Mouse (Mus musculus): ENCODE data around the gene N4bp3. TPM values are rescaled to one million over a fixed set of nuclear protein-coding genes. Genes with fewer than 3 reads are reported as not detected.
"Not testable (repeated sequence)": the region's sequence is repeated elsewhere in the genome, so short reads cannot be mapped to it uniquely, and the experiment has no call there.

Gene N4bp3
- polyA plus RNA-seq, 1 experiment from 2014 or later: 43.9 TPM

DNA sequence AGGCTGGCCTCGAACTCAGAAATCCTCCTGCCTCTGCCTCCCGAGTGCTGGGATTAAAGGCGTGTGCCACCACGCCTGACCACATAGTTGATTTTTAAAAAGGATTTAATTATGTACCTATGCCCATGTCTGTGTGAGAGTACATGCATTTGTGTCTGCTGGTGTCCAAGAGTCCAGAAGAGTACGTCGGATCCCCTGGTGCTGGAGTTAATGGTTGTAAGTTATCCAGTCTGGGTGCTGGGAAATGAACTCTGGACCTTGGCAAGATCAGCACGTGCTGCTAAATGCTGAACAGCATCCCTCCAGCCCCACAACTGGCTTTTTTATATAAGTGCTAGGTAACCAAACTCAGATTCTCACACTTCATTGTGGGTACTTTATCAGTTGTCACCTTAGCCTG lies 20.2 kb upstream of the N4bp3 start:
- Histone ChIP-seq H3K36me3 (ENCODE audit: insufficient read depth, low read length) (no peaks in the 10 kb centered on the region), H3K4me3 (ENCODE audit: low read depth, low read length) (no peak overlapping the region), H3K27ac (ENCODE audit: low read length) (no peak overlapping the region), H3K9ac (replicated peaks; ENCODE audit: low read depth) (no peak overlapping the region), H3K9me3 (ENCODE audit: low read length) (no peaks in the 10 kb centered on the region), H3K27me3 (replicated peaks; ENCODE audit: insufficient read depth, low read length) (no peaks in the 10 kb centered on the region), H3K4me2 (replicated peaks; ENCODE audit: low read depth, low read length) (no peak overlapping the region), H3K4me1 (ENCODE audit: insufficient read depth, low read depth, low read length) (no peaks in the 10 kb centered on the region)
- TF ChIP-seq EP300 (IDR thresholded peaks at IDR 0.05): no peak
- TF ChIP-seq CTCF (IDR thresholded peaks at IDR 0.05): no peak
- DNase-seq (ENCODE audit: low spot score): no peak
- ATAC-seq: no peak
- 89% methylated on average over 7 of the region's 7 CpGs for WGBS

- H3K4me2 ChIP-seq (replicated peaks; ENCODE audit: low read depth, low read length); H3K9ac ChIP-seq (replicated peaks; ENCODE audit: low read depth); DNase-seq (ENCODE audit: low spot score); H3K27ac ChIP-seq (ENCODE audit: low read length); H3K36me3 ChIP-seq (ENCODE audit: insufficient read depth, low read length); H3K4me3 ChIP-seq (ENCODE audit: low read depth, low read length); H3K27me3 ChIP-seq (replicated peaks; ENCODE audit: insufficient read depth, low read length); H3K9me3 ChIP-seq (ENCODE audit: low read length); H3K4me1 ChIP-seq (ENCODE audit: insufficient read depth, low read depth, low read length): not testable (repeated sequence)
- 75% methylated on average over 6 of the region's 7 CpGs for WGBS
- ATAC-seq: peak; percentile 55
Measured at GRCm38 (mm10) chr11:51664747-51665146, 14.1 kb upstream of the N4bp3 start.

GRCm38 (mm10) chr11:51662632-51663031 lies 12.0 kb upstream of the N4bp3 start:
- no peak overlapping the region for H3K27ac ChIP-seq (ENCODE audit: low read length)
- no peak for TF ChIP-seq CTCF (IDR thresholded peaks at IDR 0.05)
- no peak for TF ChIP-seq EP300 (IDR thresholded peaks at IDR 0.05)
- WGBS: 74% methylated on average over 6 of the region's 7 CpGs
- no peak for DNase-seq (ENCODE audit: low spot score)
- H3K4me2 ChIP-seq (replicated peaks; ENCODE audit: low read depth, low read length): no peak overlapping the region
- no peaks in the 10 kb centered on the region for H3K9me3 ChIP-seq (ENCODE audit: low read length)
- no peak overlapping the region for H3K4me3 ChIP-seq (ENCODE audit: low read depth, low read length)
- ATAC-seq: no peak
- H3K36me3 ChIP-seq (ENCODE audit: insufficient read depth, low read length): no peaks in the 10 kb centered on the region
- H3K9ac ChIP-seq (replicated peaks; ENCODE audit: low read depth): no peak overlapping the region
- no peaks in the 10 kb centered on the region for H3K27me3 ChIP-seq (replicated peaks; ENCODE audit: insufficient read depth, low read length)
- H3K4me1 ChIP-seq (ENCODE audit: insufficient read depth, low read depth, low read length): no peaks in the 10 kb centered on the region; the same call in 1 of the 2 replicates

DNA sequence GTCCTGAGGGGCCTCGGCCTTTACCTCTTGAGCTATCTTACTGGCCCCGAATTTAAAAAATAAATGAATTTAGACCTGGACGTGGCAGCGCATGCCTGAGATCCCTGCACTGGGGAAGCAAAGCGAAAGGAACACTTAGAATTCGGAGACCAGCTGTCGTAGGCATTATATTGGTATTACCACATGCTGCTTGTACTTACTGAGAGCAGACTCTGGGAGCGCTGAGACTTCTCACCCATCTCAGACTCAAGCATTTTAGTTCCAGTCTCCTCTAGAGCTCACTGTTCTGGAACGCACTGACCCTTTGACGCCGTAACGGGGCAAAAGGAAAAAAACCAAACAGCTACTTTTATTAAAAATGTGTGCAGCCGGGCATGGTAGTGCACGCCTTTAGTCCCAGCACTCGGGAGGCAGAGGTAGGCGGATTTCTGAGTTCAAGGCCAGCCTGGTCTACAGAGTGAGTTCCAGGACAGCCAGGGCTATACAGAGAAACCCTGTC lies 11.3 kb upstream of the N4bp3 start:
- Histone ChIP-seq H3K4me1 (ENCODE audit: insufficient read depth, low read depth, low read length) (no peaks in the 10 kb centered on the region; the same call in 1 of the 2 replicates), H3K4me2 (replicated peaks; ENCODE audit: low read depth, low read length) (no peak overlapping the region), H3K27ac (ENCODE audit: low read length) (no peak overlapping the region), H3K36me3 (ENCODE audit: insufficient read depth, low read length) (no peaks in the 10 kb centered on the region), H3K9me3 (ENCODE audit: low read length) (no peaks in the 10 kb centered on the region), H3K27me3 (replicated peaks; ENCODE audit: insufficient read depth, low read length) (no peaks in the 10 kb centered on the region), H3K9ac (replicated peaks; ENCODE audit: low read depth) (no peak overlapping the region), H3K4me3 (ENCODE audit: low read depth, low read length) (no peak overlapping the region)
- no peak for DNase-seq (ENCODE audit: low spot score)
- ATAC-seq: no peak
- TF ChIP-seq CTCF (IDR thresholded peaks at IDR 0.05) (no peak), EP300 (IDR thresholded peaks at IDR 0.05) (no peak)
- 82% methylated on average over 16 of the region's 16 CpGs for WGBS

DNA sequence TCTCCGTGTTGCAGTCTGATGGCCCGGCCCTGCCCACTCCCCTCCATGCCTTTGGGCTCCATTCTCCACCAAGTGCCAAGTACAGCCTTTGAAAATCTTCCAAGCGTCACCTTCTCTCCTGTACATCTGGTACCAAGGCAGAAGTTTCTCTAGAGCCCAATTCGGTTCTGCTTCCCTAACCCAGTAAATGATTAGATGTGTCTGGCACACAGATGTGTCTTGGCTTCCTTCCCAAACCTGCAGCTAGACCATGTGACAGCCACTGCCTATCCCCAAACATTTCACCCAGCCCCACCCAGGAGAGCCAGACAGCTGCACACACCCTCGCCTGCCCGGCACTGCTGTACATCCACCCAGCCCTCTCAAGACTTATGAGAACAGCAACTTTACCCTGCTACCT lies 8.1 kb upstream of the N4bp3 start:
- Histone ChIP-seq H3K36me3 (ENCODE audit: insufficient read depth, low read length) (no peaks in the 10 kb centered on the region), H3K27me3 (replicated peaks; ENCODE audit: insufficient read depth, low read length) (no peaks in the 10 kb centered on the region), H3K27ac (ENCODE audit: low read length) (0 out of 2 replicates have a peak overlapping the region, but pooled peaks have one; percentile 40), H3K4me2 (replicated peaks; ENCODE audit: low read depth, low read length) (no peak overlapping the region), H3K4me1 (ENCODE audit: insufficient read depth, low read depth, low read length) (no peaks in the 10 kb centered on the region; the same call in 1 of the 2 replicates), H3K9ac (replicated peaks; ENCODE audit: low read depth) (no peak overlapping the region), H3K9me3 (ENCODE audit: low read length) (no peaks in the 10 kb centered on the region), H3K4me3 (ENCODE audit: low read depth, low read length) (no peak overlapping the region)
- DNase-seq (ENCODE audit: low spot score) (peak; percentile 73), ATAC-seq (peak; percentile 82)
- TF ChIP-seq EP300 (IDR thresholded peaks at IDR 0.05) (no peak), CTCF (IDR thresholded peaks at IDR 0.05) (no peak)
- WGBS: 24% methylated on average over 6 of the region's 6 CpGs

DNA sequence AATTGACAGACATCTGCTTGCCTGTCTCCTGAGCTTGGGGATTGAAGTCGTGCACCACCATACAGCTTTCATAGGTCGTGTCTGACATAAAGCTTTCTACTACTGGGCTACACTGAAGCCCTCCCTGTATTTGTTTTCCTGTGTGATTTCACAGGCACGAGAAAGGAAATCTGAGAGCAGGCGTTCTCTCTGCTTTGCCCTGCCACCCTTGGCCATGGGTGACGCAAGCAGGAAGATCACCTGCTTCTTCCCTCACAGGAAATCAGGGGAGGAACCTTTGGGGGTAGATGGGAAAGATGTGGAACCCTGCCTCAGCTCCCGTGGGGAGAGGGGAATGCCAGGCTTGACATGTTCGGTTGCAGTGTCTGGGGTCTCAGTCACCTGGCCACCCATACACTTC lies 7.6 kb upstream of the N4bp3 start:
- Histone ChIP-seq H3K4me1 (ENCODE audit: insufficient read depth, low read depth, low read length) (no peaks in the 10 kb centered on the region; the same call in 1 of the 2 replicates), H3K9ac (replicated peaks; ENCODE audit: low read depth) (no peak overlapping the region), H3K36me3 (ENCODE audit: insufficient read depth, low read length) (no peaks in the 10 kb centered on the region), H3K27me3 (replicated peaks; ENCODE audit: insufficient read depth, low read length) (no peaks in the 10 kb centered on the region), H3K4me3 (ENCODE audit: low read depth, low read length) (no peak overlapping the region), H3K9me3 (ENCODE audit: low read length) (no peaks in the 10 kb centered on the region), H3K4me2 (replicated peaks; ENCODE audit: low read depth, low read length) (no peak overlapping the region), H3K27ac (ENCODE audit: low read length) (peak overlapping the region; percentile 40; the same call in 1 of the 2 replicates)
- peak; percentile 14; the same call in 1 of the 2 replicates for ATAC-seq
- DNase-seq (ENCODE audit: low spot score): no peak
- WGBS: 32% methylated on average over 7 of the region's 7 CpGs
- TF ChIP-seq CTCF (IDR thresholded peaks at IDR 0.05) (no peak), EP300 (IDR thresholded peaks at IDR 0.05) (no peak)

Data from lung, postnatal 0 days (tissue).